Mouse (Mus musculus) brain, embryonic 14.5 days (tissue): ENCODE data around the gene Amz1.

Experiments
- CTCF ChIP-seq: fragments of 200-500 bp; IDR thresholded peaks from 2 replicates; pipeline ENCODE4 v1.5.1; 2012; ENCODE audit warnings: inconsistent platforms, mild to moderate bottlenecking, moderate library complexity, borderline replicate concordance; ENCODE audit not compliant: insufficient read depth, insufficient read length; ENCODE audit errors: extremely low read depth
- POLR2A ChIP-seq: fragments of 200-500 bp; IDR thresholded peaks from 2 replicates; pipeline ENCODE4 v1.6.1; 2012; ENCODE audit warnings: mild to moderate bottlenecking, inconsistent platforms, borderline replicate concordance; ENCODE audit not compliant: poor library complexity, insufficient read depth, insufficient read length, severe bottlenecking; ENCODE audit errors: extremely low read depth

DNA sequence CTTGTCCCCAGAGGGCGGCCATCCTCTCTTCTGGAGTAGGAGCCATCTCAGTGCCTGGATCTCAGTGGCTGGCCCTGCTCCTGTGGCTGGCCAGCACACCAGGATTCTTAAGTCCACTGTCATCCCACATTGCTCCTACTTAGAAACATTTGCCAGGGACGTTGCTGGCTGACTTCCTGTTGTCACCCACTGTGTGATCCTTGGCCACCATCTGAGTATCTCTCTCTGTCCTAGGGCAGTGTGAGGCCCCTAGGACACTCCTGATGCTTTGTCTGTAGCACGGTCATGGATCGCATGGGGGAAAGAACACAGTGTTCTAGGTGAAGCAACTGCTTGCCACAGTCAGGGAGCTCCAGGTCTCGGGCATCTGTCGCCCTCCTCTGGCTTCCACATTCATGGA lies 13.6 kb upstream of the Amz1 start:
- TF ChIP-seq CTCF (no peak), POLR2A (no peak)
